Mouse (Mus musculus) ovary, postnatal 10 days (tissue): ENCODE measurements around the gene Olfr938.

ENCODE experiments used
- DNase-seq: peaks from one replicate; pipeline ENCODE4 v3.0.0; 2022; ENCODE audit warnings: low spot score

Olfr938 gene

GRCm38 (mm10) chr9:39078787-39079186, at the start of gene Olfr938:
TSS of gene Olfr938 (minus strand) at chr9:39078887.
- DNase-seq = no peak

- no peak for DNase-seq
These were observed 49.1 kb upstream of the Olfr938 start, which contains the start of gene Olfr27 for GRCm38 (mm10) chr9:39127831-39128230. TSS of gene Olfr27 (plus strand) at chr9:39128131.

- no peak for DNase-seq
These were observed 48.6 kb upstream of the Olfr938 start for GRCm38 (mm10) chr9:39127326-39127725.

- no peak for DNase-seq
These were observed 13.8 kb downstream of the Olfr938 start, which contains the start of gene Olfr937 for GRCm38 (mm10) chr9:39064851-39065250. TSS of gene Olfr937 (minus strand) at chr9:39064951.
